Comparison of ENCODE assay signal across 27 mouse cellular contexts in the genomic region with DNA sequence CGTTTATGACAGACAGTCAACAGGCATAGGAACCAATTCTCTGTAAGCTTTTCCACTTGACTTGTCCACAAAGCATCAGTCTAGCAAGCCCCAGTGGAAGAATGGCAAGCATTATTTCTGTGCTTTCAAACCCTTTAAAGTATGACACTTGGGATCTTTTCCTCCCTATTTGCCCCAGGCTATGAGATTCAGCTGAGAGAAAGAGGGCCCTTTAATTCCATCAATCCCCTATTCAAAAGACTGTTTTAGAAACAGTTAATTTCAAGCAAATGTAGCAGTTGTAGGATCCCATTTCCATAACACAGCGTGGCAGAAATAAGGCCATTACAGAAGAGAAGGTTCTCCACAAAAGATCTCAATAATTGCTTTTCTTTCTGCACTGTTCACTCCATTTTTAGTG. TPM values are rescaled to one million over a fixed set of nuclear protein-coding genes. Genes with fewer than 3 reads are reported as not detected.
DNase-seq lines count a peak whose midpoint lies in the region; ATAC-seq and TF ChIP-seq lines count a peak whose summit lies in the region.
"Had no signal": no experiment of that assay in that cellular context is flagged by ENCODE, and none has a peak within 500 bp of the region (broad histone marks: within the 10 kb centered on the region; RNA-seq: fewer than 3 reads in every experiment).

No protein-coding gene starts in this region.

- H3K9ac ChIP-seq in hindbrain, embryonic 11.5 days (ENCODE audit: low read depth, low read length): no peak overlapping the region
- no peak overlapping the region for H3K9ac ChIP-seq in forebrain, embryonic 15.5 days (replicated peaks)
- H3K9ac ChIP-seq in midbrain, embryonic 14.5 days (replicated peaks; ENCODE audit: low read length): no peak overlapping the region
- no peak overlapping the region for H3K9ac ChIP-seq in liver, embryonic 12.5 days
- H3K9ac ChIP-seq: embryonic facial prominence, embryonic 13.5 days; hindbrain, embryonic 12.5 days; limb, embryonic 12.5 days; liver, postnatal 0 days; neural tube, embryonic 15.5 days had no signal

- ATAC-seq in hindbrain, embryonic 11.5 days (ENCODE audit: low FRiP score): peak; percentile 53
- ATAC-seq in forebrain, embryonic 15.5 days (replicated peaks): peak; percentile 75
- no peak for ATAC-seq in midbrain, embryonic 14.5 days (ENCODE audit: low FRiP score, low TSS enrichment)
- ATAC-seq in liver, embryonic 12.5 days: no peak
- ATAC-seq: CD4-positive, CD25-positive, alpha-beta regulatory T cell, adult 4 months; intestine, postnatal 0 days; liver, postnatal 0 days had no signal

- no peak for TF ChIP-seq CTCF in brain, embryonic 14.5 days (IDR thresholded peaks at IDR 0.05; ENCODE audit: borderline replicate concordance, extremely low read depth, insufficient read depth, insufficient read length)

- H3K4me3 ChIP-seq in hindbrain, embryonic 11.5 days (ENCODE audit: low read depth, low read length): no peak overlapping the region
- no peak overlapping the region for H3K4me3 ChIP-seq in hindbrain, embryonic 10.5 days
- H3K4me3 ChIP-seq in forebrain, embryonic 15.5 days: no peak overlapping the region
- no peak overlapping the region for H3K4me3 ChIP-seq in midbrain, embryonic 14.5 days (replicated peaks; ENCODE audit: low read depth, low read length)
- no peak overlapping the region for H3K4me3 ChIP-seq in liver, embryonic 12.5 days
- H3K4me3 ChIP-seq: embryonic facial prominence, embryonic 13.5 days; hindbrain, embryonic 12.5 days; limb, embryonic 12.5 days; megakaryocyte, embryonic 14.5 days; neural tube, embryonic 15.5 days had no signal

- WGBS in hindbrain, embryonic 11.5 days: 31% methylated on average over 2 of the region's 2 CpGs
- WGBS in hindbrain, embryonic 10.5 days: 44% methylated on average over 2 of the region's 2 CpGs
- WGBS in forebrain, embryonic 15.5 days: 3% methylated on average over 2 of the region's 2 CpGs
- WGBS in midbrain, embryonic 14.5 days: 13% methylated on average over 2 of the region's 2 CpGs
- 64% methylated on average over 2 of the region's 2 CpGs for WGBS in liver, embryonic 12.5 days (ENCODE audit: insufficient replicate concordance)

- no peak overlapping the region for H3K4me2 ChIP-seq in hindbrain, embryonic 11.5 days (replicated peaks; ENCODE audit: low read depth, low read length)
- H3K4me2 ChIP-seq in forebrain, embryonic 15.5 days (replicated peaks): no peak overlapping the region
- no peak overlapping the region for H3K4me2 ChIP-seq in midbrain, embryonic 14.5 days (ENCODE audit: low read length)
- H3K4me2 ChIP-seq in liver, embryonic 12.5 days: no peak overlapping the region
- H3K4me2 ChIP-seq: embryonic facial prominence, embryonic 13.5 days; hindbrain, embryonic 12.5 days; limb, embryonic 12.5 days; neural tube, embryonic 15.5 days had no signal

- H3K9me3 ChIP-seq in hindbrain, embryonic 11.5 days (ENCODE audit: control insufficient read depth, low read length): no peaks in the 10 kb centered on the region
- no peaks in the 10 kb centered on the region for H3K9me3 ChIP-seq in hindbrain, embryonic 10.5 days
- no peaks in the 10 kb centered on the region for H3K9me3 ChIP-seq in forebrain, embryonic 15.5 days
- no peaks in the 10 kb centered on the region for H3K9me3 ChIP-seq in midbrain, embryonic 14.5 days (ENCODE audit: control insufficient read depth, low read length)
- no peaks in the 10 kb centered on the region for H3K9me3 ChIP-seq in liver, embryonic 12.5 days (replicated peaks)
- H3K9me3 ChIP-seq: embryonic facial prominence, embryonic 13.5 days; hindbrain, embryonic 12.5 days; limb, embryonic 12.5 days; megakaryocyte, embryonic 14.5 days; neural tube, embryonic 15.5 days had no signal

- TF ChIP-seq POLR2A in brain, embryonic 14.5 days (IDR thresholded peaks at IDR 0.05; ENCODE audit: borderline replicate concordance, extremely low read depth, insufficient read depth, insufficient read length, poor library complexity, severe bottlenecking): no peak

- H3K4me1 ChIP-seq in hindbrain, embryonic 11.5 days (replicated peaks; ENCODE audit: control insufficient read depth, insufficient read depth, low read length): no peaks in the 10 kb centered on the region
- H3K4me1 ChIP-seq in hindbrain, embryonic 10.5 days (replicated peaks): peaks cover 16% of the 10 kb centered on the region; the same call in 1 of the 2 replicates
- peaks cover 15% of the 10 kb centered on the region for H3K4me1 ChIP-seq in forebrain, embryonic 15.5 days
- H3K4me1 ChIP-seq in midbrain, embryonic 14.5 days (ENCODE audit: control insufficient read depth, insufficient read depth, low read length): 0 out of 2 replicates have a peak, but pooled peaks cover 3% of the 10 kb centered on the region
- H3K4me1 ChIP-seq in liver, embryonic 12.5 days: no peaks in the 10 kb centered on the region
- H3K4me1 ChIP-seq: neural tube, embryonic 15.5 days had no signal

- no peaks in the 10 kb centered on the region for H3K27me3 ChIP-seq in hindbrain, embryonic 11.5 days (ENCODE audit: control insufficient read depth, insufficient read depth, low read length)
- H3K27me3 ChIP-seq in hindbrain, embryonic 10.5 days (ENCODE audit: insufficient read depth, poor library complexity, severe bottlenecking): no peaks in the 10 kb centered on the region
- H3K27me3 ChIP-seq in forebrain, embryonic 15.5 days: no peaks in the 10 kb centered on the region
- no peaks in the 10 kb centered on the region for H3K27me3 ChIP-seq in midbrain, embryonic 14.5 days (ENCODE audit: control insufficient read depth, insufficient read depth, low read length)
- no peaks in the 10 kb centered on the region for H3K27me3 ChIP-seq in liver, embryonic 12.5 days (replicated peaks)
- H3K27me3 ChIP-seq: embryonic facial prominence, embryonic 13.5 days; hindbrain, embryonic 12.5 days; limb, embryonic 12.5 days; megakaryocyte, embryonic 14.5 days; neural tube, embryonic 15.5 days had no signal

- H3K27ac ChIP-seq in hindbrain, embryonic 11.5 days (ENCODE audit: low read depth, low read length): no peak overlapping the region
- H3K27ac ChIP-seq in hindbrain, embryonic 10.5 days: no peak overlapping the region
- H3K27ac ChIP-seq in forebrain, embryonic 15.5 days (replicated peaks): no peak overlapping the region
- no peak overlapping the region for H3K27ac ChIP-seq in midbrain, embryonic 14.5 days (replicated peaks; ENCODE audit: low read depth, low read length)
- no peak overlapping the region for H3K27ac ChIP-seq in liver, embryonic 12.5 days
- H3K27ac ChIP-seq: embryonic facial prominence, embryonic 13.5 days; hindbrain, embryonic 12.5 days; limb, embryonic 12.5 days; neural tube, embryonic 15.5 days had no signal

- DNase-seq in hindbrain, embryonic 11.5 days (ENCODE audit: low spot score): no peak
- DNase-seq in hindbrain, embryonic 10.5 days (ENCODE audit: low spot score): no peak
- peak; percentile 83 for DNase-seq in brain, embryonic 14.5 days (ENCODE audit: low read depth)
- peak; percentile 61 for DNase-seq in midbrain, embryonic 14.5 days
- no peak for DNase-seq in cerebellum, adult 11 months
- DNase-seq: adrenal gland, postnatal 36 days; cerebellum, adult 8-10 months; cerebellum, postnatal 25 days; embryo, embryonic 11 days; gastrocnemius, postnatal 14 days; heart, postnatal 14 days; kidney, adult 9 months; kidney, postnatal 10 days; liver, postnatal 0 days; lung, postnatal 4 days; right cerebral cortex, adult 18-20 months; spleen, adult 18-20 months; thymus, postnatal 14 days had no signal

- no peaks in the 10 kb centered on the region for H3K36me3 ChIP-seq in hindbrain, embryonic 11.5 days (ENCODE audit: control insufficient read depth, insufficient read depth, low read length)
- H3K36me3 ChIP-seq in hindbrain, embryonic 10.5 days: no peaks in the 10 kb centered on the region
- no peaks in the 10 kb centered on the region for H3K36me3 ChIP-seq in forebrain, embryonic 15.5 days
- H3K36me3 ChIP-seq in midbrain, embryonic 14.5 days (ENCODE audit: control insufficient read depth, insufficient read depth, low read length): no peaks in the 10 kb centered on the region
- no peaks in the 10 kb centered on the region for H3K36me3 ChIP-seq in liver, embryonic 12.5 days
- H3K36me3 ChIP-seq: embryonic facial prominence, embryonic 13.5 days; hindbrain, embryonic 12.5 days; limb, embryonic 12.5 days; neural tube, embryonic 15.5 days had no signal

RNA-seq across cellular contexts. Expression of a gene that starts 53.0 kb away (rescaled TPM):
- polyA plus RNA-seq in hindbrain, embryonic 11.5 days (2014; fragmentation: Nextera tagmentation; extraction: Ambion mirVana): 17.3 and 23.8 TPM in 2 replicates
- 15.1 and 16.5 TPM in 2 replicates for polyA plus RNA-seq in hindbrain, embryonic 10.5 days (2016; fragmentation: Nextera tagmentation; extraction: Ambion mirVana)
- polyA plus RNA-seq in brain, embryonic 14.5 days (2012; rRNA removed): 33.6 and 42.8 TPM in 2 replicates
- 56.1 and 57.9 TPM in 2 replicates for polyA plus RNA-seq in forebrain, embryonic 15.5 days (2015; fragmentation: Nextera tagmentation; extraction: Ambion mirVana)
- polyA plus RNA-seq in midbrain, embryonic 14.5 days (2014; fragmentation: Nextera tagmentation; extraction: Ambion mirVana): 47.2 and 51.8 TPM in 2 replicates
- 10.8 and 11.3 TPM in 2 replicates for polyA plus RNA-seq in liver, embryonic 12.5 days (2016; fragmentation: Nextera tagmentation; extraction: Ambion mirVana)

Comparison
In these comparisons a context has a peak if more than half of its experiments do, and no peak if none do; other contexts are left out.
1. ATAC-seq: peak in hindbrain, embryonic 11.5 days (single experiment) and forebrain, embryonic 15.5 days (single experiment); none in midbrain, embryonic 14.5 days (single experiment) and liver, embryonic 12.5 days (single experiment).
2. DNase-seq: peak in brain, embryonic 14.5 days (single experiment) and midbrain, embryonic 14.5 days (single experiment); none in hindbrain, embryonic 11.5 days (single experiment), hindbrain, embryonic 10.5 days (single experiment) and cerebellum, adult 11 months (single experiment).